Mouse (Mus musculus) frontal cortex, adult (tissue): Measurements from ENCODE around the gene Cym.

Experiments used
- ATAC-seq: cut with Nextera tagmentation; 2 replicates; pipeline ENCODE4 v1.9.2; 2017; ENCODE audit warnings: mild to moderate bottlenecking, moderate library complexity, mixed read lengths; ENCODE audit not compliant: low TSS enrichment

Cym gene

DNA sequence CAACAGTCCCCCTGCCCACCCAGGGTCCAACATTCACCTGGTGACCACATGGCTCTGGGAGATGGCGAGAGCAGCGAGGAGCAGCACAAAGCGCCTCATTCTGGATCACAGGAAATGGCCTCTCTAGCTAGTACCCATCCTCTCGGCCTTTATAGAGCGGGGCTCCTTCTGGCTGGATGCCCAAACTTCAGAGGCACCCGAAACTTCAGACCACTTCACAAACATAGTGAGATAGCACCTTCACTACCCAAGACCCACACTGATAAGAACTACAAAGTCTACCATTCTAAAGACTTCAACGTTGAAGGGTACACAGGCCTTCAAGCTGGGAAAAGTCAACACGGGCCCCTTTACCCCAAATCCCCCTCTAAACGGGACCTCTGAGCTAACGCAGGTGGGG, at the start of gene Cym:
Gene Cym (minus strand): TSS at position 125 of the 400 bp plus-strand sequence.
- no peak for ATAC-seq

DNA sequence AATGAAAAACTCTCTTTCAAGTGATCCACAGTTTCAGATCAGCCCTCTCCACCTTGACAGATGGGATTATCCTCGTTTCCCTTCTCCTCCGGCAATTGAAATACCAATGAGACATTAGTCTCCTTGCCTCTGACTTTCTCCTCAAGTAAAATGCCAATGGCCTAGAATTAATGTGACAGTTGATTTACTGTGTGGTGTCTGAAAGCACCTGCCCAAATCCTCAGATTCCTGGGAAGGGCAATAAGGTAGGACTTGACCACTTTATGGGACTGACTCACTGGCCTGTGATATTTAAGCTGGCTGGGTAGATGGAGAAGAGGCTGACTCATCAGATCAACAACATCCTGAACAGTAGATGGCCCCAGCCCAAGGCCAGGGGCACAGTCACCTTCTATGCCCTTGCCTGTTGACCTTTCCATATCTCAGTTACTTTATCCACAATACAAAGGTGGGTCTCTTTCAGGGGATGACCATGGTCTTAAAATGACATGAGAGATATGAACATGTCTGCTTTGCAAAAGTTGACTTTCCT, 45.3 kb upstream of the Cym start:
- ATAC-seq = no peak

DNA sequence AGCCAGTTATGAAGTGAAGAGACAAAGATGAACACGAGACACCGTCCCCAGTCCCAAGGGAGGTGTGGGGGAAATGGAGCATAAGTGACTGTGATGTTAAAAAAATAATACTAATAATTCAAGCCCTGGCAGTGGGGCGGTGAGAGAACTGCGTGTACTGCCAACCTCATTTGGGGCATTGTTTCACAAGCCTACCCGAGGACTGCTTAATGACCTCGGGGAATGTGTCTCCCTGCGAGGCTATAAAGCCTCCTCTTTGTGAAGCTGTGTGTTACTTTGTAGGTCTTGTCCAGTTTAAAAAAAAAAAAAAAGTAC, 40.3 kb upstream of the Cym start:
- no peak for ATAC-seq

DNA sequence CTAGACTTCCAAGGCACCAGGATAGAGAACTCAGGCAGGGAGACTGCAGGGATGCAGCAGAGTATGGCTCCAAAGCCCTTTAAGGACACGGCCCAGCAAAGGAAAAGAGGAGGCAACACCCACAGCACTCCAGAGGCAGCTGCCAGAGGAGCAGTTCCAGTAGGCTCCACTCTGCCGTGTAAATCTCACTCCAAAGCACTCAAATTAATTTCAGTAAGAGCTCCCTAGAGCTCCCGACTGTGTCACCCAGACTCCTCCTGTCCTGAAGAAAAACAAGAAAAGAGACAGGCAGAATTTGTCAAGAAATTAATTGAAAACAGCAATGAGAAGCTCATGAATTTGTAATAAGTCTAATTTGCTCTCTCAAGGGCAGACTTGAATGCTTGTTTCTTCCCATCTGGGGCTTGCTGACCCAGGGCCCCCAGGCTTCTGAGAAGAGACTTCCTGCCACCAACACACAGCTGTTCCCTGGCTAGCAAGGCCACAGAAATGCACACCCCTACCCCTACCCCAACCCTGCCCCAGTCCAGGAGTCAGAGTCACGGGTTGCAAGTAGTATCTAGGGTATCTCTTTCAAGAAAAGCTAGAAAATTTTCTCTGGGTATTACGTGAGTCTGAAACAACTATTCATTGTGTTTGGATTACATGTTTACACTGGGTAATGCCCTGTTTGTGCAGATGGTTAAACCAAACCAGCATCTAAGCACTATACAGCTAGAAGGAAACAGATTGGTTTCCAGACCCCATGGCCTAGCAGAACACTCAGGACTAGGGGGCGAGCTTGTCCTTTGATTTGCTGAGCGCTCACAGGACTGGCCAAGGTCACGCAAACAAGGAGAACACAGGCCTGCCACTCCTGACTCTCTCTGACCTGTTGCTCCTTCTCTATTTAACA, 39.7 kb upstream of the Cym start:
- ATAC-seq = peak; percentile 88

DNA sequence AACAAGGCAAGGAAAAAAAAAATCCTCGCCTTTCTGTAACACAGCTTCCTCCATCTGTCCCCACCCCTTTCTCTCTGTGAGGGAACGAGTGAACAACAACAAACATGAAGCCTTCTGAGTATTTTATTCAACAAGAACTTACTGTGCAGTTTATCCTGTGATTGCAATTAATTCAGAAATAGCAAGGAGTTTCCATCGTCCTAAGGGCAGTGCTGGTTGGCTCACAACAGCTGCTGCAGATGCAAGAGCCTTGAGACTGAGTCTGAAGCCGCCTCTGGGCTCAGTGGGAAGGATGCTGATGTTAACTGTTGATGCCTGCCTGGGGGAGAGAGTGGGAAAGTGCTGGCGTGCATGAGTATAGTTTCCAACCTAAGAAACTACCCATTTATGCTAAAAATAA, 36.4 kb upstream of the Cym start:
- peak; percentile 20; the same call in 1 of the 2 replicates for ATAC-seq

DNA sequence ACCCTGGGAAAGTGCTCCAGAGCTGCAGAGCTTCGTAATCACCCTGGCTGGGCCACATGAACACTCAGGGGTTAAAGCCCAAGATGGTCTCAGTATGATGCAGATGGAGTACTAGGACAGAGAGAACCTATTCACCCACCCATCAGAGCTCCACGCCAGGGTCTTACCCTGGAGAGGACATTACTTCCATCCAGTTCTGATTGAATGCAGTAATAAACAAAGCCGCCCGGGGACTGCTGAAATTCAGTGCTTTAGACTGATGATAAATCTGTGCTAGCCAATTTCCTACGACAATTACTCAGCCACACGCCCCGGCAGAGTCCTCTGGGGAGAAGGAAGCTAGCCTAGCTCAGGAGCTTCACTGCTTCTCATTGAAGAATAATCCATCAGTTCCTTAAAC, 35.2 kb upstream of the Cym start:
- ATAC-seq = no peak

DNA sequence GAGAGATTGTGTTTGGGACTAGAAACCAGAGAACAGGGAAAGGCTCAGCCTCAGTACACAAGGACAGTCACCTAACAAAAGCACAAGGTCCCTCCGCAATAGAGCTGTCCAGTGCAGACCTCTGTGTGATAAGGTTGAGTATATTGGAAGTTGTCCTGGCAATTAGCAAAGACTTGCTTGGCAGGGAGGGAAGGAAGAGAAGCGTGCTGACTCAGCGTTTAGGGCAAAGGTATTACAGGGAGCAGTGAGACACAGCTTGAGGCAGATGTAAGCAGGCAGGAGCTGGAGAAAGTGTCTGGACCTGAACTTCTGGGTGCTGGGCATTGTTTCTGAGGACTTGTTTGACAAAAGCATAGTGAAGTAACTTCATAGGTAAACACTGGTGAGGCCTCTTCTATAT, 34.5 kb upstream of the Cym start:
- ATAC-seq = no peak

DNA sequence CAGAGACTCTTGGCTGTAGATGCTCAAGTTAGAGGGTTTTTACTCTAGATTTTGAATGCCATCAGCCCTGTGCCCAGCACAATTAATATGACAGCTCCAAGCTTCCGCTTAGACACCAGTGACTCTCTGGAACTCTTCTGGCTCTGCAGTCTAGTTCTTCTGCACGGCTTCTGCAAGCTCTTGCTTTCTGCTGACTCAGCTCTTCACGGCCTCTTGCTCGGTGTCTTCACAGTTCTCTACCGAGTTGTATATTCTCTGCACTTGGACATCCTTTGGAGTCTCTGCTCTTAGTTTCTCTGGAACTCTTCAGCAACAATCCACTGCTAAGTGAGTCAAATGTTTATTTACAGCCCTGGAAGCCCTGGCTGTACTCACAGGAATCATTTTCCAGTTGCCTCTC, 32.4 kb upstream of the Cym start:
- ATAC-seq = peak; percentile 56; the same call in 1 of the 2 replicates

DNA sequence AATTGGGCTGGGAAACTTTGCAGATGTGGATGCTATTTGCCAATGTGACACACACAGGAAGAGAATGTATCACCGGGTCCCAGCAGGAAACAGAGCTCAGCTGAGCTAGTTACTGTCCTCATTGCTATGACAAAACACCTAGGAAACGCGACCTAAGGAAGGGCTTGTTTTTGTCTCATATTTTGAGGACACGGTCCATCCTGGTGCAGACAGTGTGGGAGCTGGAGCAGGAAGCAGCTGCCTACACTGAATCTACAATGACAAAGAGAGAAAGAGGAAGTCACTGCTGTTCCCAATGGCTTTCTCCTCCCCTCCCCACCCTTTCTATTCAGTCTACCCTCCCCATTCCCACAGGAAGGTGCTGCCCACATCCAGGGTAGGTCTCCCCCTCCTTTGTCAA, 30.5 kb upstream of the Cym start:
- peak; percentile 21; the same call in 1 of the 2 replicates for ATAC-seq

DNA sequence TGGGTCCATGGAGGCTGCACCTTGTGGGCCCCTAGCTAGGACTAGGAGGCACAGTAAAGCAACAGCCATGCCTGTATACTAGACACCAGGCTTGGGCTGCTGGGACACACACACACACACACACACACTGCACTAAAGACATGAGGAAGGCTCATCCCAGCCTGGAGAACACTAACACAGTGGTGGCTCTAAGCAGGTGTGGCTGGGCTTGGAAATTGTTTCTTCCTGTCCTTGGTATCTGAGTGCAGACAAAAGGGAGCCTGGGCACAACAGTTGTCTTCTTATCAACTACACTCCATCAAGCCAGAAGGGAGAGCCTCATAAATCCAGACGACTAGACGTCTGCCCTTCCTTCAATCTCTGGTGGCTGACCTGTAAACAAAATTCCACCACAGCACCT, 28.8 kb upstream of the Cym start:
- no peak for ATAC-seq

DNA sequence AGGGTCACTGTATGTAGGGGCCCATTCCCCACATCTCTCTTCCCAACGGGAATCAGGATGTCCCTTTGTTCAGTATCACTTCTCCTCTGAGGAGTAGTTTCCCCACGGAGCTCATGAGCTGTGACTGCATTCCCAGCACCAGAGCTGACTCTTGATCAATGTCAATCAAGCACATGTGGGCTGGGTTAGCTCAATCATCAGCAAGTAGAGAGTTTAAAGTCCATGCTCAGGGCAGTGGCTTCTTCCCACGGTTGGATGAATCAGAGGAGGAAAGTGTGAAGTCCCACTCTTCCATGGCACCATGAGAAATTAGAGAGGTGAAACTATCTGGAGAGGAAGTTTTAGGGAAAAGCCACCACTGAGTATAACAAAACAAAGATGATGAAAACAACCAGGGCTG, 27.5 kb upstream of the Cym start:
- ATAC-seq = no peak

DNA sequence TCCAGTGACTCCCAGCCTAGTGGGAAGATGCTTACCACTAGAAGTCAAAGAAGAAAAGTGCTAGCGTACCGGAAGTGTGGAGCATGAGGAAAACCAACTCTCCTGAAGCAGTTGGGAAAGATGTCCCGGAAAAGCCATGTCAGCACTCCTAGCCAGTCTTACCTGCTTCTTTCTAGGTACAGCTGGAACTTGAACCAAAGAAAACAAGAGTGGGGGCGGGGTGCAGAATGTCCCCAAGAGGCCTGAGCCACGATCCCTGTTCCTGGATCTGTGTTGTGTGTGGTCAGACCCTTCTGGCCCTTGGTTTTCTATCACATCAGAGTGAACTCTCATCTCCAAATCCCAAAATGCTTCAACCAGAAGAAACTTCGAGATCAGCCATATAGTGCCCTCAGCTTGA, 25.3 kb upstream of the Cym start:
- no peak for ATAC-seq

DNA sequence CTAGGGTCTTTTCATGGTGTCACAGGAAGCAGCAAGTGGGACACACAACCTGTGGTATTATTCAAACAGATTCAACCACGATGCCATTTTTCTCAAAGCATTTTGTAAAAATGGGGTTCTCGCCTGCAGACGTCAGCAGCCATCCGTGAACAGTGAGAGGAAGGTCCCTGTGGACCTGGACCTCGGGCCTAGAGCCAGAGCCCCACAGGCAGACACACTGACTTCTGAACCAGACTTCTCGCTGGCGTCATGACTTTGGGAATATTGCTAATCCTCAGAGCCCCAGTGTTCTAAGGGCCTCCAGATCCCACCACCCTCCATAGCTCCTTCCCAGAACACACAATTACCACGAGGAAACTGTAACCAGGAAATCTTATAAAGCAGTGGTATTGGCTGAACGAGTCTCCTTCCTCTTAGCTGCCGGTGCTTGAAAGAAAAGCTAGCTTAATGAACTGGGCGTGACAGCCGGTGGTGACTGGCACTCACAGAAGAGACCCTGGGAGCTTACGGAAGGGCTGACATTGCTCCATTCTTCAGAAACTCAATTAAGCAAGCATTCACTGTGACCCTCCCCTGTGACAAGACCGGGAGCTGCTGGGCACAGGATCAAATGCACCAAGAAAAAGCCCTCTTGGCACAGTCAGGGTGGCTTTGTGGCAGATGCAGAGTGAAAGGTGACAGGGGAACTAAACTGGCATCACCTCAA, 20.0 kb upstream of the Cym start:
- no peak for ATAC-seq

DNA sequence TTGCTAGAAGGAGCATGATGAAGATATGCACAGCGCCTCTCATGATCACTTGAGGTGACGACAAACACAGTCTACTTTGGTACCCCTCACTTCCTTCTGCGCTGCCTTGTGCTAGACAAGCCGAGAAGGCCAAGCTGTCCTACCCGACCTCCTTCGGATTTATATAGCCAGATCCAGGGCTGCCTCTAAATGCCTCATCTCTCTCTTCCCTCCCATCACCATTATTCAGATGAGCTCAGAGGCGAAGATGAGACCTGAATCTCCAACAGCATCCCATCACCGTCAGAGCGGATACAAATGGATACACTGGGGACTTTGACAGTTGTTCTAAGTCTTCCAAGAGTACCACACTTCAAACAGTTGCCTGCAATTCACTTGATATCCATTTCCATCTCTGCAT, 18.1 kb upstream of the Cym start, which contains the start of gene Prok1:
Gene Prok1 (minus strand): TSS at position 101 of the 400 bp plus-strand sequence.
- no peak for ATAC-seq

DNA sequence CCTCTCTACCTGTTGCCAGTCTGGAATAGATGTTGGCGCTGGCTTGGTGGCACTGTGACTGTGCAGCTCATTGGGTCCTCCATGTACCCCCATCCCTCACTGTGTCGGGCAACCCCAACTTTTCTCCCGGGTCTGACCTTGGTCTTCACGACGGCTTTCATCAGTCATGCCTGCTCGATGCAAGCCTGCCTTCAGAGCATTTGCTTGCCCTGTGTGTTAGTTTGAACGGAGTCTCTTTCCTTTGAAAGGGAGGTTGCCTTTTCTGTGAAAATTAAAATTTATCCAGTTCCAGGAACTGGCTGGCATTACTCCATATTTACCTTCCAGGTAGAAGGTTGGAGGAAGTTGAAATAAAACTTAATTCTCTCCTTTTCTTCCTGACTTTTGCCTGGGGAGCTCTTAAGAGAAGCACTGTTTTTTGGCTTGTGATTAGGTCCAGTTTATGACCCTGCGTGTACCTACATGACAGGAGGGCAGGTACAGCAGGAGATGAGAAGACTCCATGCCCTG, 17.0 kb upstream of the Cym start:
- ATAC-seq = no peak

DNA sequence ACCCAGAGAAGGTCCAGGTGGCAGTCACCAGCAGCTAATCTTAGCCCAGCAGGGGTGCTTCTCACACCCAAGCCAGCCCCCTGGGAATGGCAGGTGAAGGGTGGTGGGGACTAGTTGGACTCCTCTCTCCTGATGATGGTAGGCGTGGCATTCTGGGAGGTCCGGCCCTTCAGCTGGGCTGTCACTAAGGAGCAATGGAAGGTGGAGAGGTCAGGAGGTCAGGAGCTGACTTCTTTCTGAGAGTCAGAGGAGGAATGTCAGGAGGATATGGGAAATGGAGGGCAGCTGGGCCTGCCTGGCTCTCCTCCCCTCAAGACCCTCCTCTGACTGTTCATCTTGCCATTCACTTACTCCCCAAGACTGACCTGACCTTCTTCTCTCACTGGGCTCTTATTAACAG, 16.5 kb upstream of the Cym start:
- ATAC-seq = no peak

DNA sequence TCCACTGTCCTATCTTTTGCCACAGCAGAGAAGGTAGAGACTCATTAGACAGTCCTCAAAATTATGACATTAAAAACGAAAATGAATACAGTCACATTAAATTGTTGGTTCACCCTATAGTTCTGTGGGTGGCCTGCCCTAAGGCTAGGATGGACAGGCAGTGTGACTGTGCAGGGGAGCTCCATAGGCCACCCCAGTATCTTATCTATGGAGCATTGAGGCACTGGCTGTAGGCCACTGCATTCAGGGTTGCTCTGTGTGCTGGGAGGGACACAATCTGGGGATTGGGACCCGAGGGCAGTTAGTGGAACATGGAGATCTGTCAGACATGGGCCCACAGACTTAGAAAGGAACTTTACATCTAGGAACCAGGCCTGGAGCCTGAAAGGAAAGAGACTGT, 12.4 kb upstream of the Cym start:
- no peak for ATAC-seq

DNA sequence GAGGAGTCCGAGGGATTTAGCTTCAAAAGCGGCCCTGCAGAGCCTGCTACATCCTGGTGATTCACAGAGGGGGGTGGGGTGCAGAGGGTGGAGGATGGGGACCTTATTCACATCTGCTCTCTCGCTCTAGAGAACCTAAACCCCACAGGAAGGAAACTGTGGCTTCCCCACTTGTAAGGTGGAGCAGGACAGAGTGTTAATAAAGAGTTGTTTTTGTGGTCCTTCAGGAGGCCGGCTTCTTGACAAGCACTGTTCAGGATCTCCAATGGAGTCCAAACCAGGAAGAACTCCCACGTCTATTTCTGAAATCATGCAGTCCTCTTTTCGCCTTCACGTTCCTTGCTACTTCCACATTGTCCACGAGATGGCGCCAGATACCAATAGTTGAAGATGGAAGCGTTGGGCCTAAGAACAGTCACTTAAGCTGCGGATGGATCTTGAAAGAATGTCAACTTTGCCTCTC, 11.8 kb upstream of the Cym start:
- ATAC-seq = peak; percentile 95

DNA sequence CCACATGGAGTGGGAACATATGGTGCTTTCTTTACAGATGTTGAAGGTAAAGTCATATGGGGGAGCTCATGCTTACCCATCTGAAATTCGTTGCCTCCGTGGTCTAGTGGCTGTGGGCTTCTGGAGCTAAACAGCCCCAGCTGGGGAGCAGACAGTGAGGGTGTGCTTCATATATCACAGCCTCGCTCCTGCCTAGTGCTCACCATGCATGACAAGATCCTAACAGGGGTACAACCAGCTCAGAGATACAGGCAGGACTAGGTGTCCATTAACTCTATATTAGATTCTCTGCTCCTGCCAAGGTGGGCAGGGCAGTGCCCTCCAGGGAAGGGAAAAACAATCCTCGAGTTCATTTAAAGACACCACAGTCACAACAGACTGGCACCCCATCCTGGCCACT, 9.7 kb upstream of the Cym start:
- ATAC-seq = no peak

DNA sequence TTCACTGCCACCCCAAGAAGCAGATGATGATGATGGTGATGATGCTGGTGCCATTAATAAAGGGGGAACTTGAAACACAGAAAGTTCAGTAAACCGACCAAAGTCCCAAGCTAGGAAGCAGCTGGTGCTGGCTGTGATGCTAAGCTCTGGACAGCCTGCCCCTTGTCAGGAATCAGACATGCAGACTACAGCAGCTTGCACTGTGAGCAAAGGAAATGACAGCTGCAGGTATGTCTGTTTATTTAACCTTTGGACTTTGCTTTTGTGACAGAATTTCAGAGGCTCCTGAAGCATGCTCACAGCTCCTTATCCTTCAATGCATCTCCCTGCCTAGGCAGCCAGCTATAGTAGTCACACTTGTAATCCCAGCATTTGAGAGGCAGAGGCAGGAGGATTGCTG, 9.0 kb upstream of the Cym start, which contains the start of gene A630076J17Rik:
Gene A630076J17Rik (plus strand): TSS at position 88 of the 400 bp plus-strand sequence.
- ATAC-seq = no peak

DNA sequence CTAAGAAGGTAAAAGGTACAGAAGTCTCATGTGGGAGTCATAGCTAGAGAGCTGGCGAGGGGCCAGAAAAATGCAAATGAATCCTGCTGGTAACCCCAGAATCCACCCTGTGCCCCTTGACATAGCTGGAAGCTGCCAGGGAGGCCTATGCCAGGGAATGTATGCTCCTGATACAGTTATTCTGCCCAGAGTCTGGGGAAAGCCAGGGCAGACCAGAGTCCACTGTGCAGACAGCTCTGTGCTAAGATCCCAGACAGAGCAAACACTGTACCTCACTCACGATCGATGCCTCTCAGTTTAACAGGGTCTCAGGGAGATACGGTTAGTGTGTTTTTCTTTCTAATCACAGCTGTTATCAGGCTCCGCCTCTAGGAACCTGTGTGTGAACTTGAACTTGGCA, 8.3 kb upstream of the Cym start:
- no peak for ATAC-seq

DNA sequence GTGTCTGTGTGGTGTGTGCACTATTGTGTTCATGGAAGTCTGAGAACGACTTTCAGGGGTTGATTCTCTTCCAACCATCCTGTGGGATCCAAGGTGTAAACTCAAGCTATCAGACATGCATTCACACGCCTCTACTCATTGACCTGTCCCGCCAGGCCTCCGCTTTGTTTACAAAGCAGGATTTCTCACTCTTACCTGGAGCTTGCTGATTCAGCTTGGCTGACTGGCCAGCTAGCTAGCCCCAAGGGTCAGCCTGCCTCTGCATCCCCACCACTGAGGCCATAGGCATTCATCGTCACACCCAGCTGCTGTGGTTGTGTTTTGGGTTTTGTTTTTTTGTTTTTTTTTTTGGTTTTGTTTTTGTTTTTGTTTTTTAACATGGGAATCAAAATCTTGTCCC, 7.7 kb upstream of the Cym start:
- no peak for ATAC-seq

DNA sequence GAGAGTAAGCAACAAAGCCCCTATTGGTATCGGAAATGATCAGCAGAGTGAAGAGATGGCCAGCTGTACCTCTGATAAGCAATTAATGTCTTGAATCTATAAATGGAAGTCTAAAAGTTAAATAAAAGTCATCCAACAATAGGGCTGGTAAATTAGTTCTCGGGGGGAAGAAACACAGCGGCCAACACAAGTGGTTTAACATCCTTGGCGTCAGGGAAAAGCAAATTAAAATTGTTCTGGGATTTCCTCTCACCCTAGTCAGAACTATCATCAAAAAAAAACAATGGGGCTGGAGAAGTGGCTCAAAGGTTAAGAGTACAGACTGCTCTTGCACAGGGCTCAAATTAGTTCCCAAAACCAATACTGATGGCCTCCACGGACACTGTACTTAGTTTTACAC, 4.3 kb upstream of the Cym start:
- ATAC-seq = no peak
